14 mouse cellular contexts compared by ENCODE assay signal in the genomic region with DNA sequence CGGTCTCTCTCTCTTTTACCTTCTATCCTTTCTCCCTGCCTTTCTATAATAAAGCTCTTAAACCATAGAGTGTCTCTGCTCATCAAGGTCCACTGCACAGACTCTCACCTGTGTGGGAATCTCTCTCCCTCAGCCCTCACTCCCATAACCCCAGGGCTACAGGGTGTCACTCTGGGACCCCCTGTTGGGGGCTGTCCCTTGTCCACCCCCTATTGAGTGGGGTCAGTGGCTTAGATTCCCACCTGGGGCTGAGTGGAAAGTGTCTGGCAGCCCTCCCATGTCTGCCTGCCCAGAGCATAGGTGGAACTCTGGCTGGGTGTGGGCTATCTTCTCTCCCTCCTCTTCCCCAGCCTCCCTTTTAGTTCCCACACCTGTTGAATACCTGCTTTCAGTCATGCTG. TPM values are rescaled to one million over a fixed set of nuclear protein-coding genes. Genes with fewer than 3 reads are reported as not detected.
A peak's percentile ranks its signal among the peaks of the same experiment; 100 is the strongest.
DNase-seq lines count a peak whose midpoint lies in the region; ATAC-seq and TF ChIP-seq lines count a peak whose summit lies in the region.
"Not testable (repeated sequence)": the region's sequence is repeated elsewhere in the genome, so short reads cannot be mapped to it uniquely, and the experiment has no call there.
"Had no signal": no experiment of that assay in that cellular context is flagged by ENCODE, and none has a peak within 500 bp of the region (broad histone marks: within the 10 kb centered on the region; RNA-seq: fewer than 3 reads in every experiment).

No protein-coding gene starts in this region.

- not testable (repeated sequence) for H3K27me3 ChIP-seq in heart, embryonic 10.5 days (ENCODE audit: insufficient read depth, poor library complexity, severe bottlenecking); limb, embryonic 11.5 days (ENCODE audit: control insufficient read depth, insufficient read depth, low read length); midbrain, embryonic 11.5 days (ENCODE audit: control insufficient read depth, insufficient read depth, low read length); testis, adult 2 months (ENCODE audit: control insufficient read depth, insufficient read depth, low read length)

- not testable (repeated sequence) for ATAC-seq in limb, embryonic 11.5 days (ENCODE audit: insufficient number of reproducible peaks, low FRiP score, low TSS enrichment, low read depth)
- ATAC-seq in midbrain, embryonic 11.5 days (ENCODE audit: low FRiP score): 0 out of 2 replicates have a peak, but pooled peaks have one; percentile 55

- not testable (repeated sequence) for H3K27ac ChIP-seq in heart, embryonic 10.5 days; limb, embryonic 11.5 days (replicated peaks; ENCODE audit: low read depth, low read length); midbrain, embryonic 11.5 days (ENCODE audit: low read depth, low read length); testis, adult 2 months (ENCODE audit: control insufficient read depth, insufficient read depth, low read depth, low read length)

- not testable (repeated sequence) for H3K4me3 ChIP-seq in heart, embryonic 10.5 days; limb, embryonic 11.5 days (ENCODE audit: low read depth, low read length); midbrain, embryonic 11.5 days (ENCODE audit: low read depth, low read length)
- peak overlapping the region; percentile 52 for H3K4me3 ChIP-seq in testis, adult 2 months (ENCODE audit: control insufficient read depth, low read depth, low read length)

- H3K4me2 ChIP-seq in limb, embryonic 11.5 days (ENCODE audit: low read depth, severe bottlenecking); midbrain, embryonic 11.5 days: not testable (repeated sequence)

- not testable (repeated sequence) for H3K36me3 ChIP-seq in heart, embryonic 10.5 days; limb, embryonic 11.5 days (ENCODE audit: control insufficient read depth, insufficient read depth, low read length); midbrain, embryonic 11.5 days (ENCODE audit: control insufficient read depth, insufficient read depth, low read length); testis, adult 2 months (ENCODE audit: control insufficient read depth, insufficient read depth, low read length)

- TF ChIP-seq CTCF in testis, adult 2 months (IDR thresholded peaks at IDR 0.05; ENCODE audit: control insufficient read depth, insufficient read depth, insufficient replicate concordance, low read depth, low read length): not testable (repeated sequence)

- not testable (repeated sequence) for TF ChIP-seq POLR2A in testis, adult 2 months (IDR thresholded peaks at IDR 0.05; ENCODE audit: control insufficient read depth, low read depth, low read length)

- not testable (repeated sequence) for H3K9ac ChIP-seq in limb, embryonic 11.5 days (ENCODE audit: low read length); midbrain, embryonic 11.5 days (ENCODE audit: low read length)

- not testable (repeated sequence) for H3K4me1 ChIP-seq in heart, embryonic 10.5 days; limb, embryonic 11.5 days (ENCODE audit: control insufficient read depth, insufficient read depth, low read length); midbrain, embryonic 11.5 days (ENCODE audit: control insufficient read depth, insufficient read depth, low read length); testis, adult 2 months (ENCODE audit: control insufficient read depth, insufficient read depth, low read length)

- peak; percentile 2 for DNase-seq in CD4-positive helper T cell, adult 2 months (ENCODE audit: low read depth, low spot score)
- DNase-seq in cerebellum, postnatal 4 days (ENCODE audit: low spot score in 2 of 2): peak; percentile 9 to 26
- peak; percentile 76 for DNase-seq in heart, embryonic 10.5 days (ENCODE audit: low spot score)
- DNase-seq in limb, embryonic 11.5 days (ENCODE audit: low spot score): peak; percentile 22
- peak; percentile 73 for DNase-seq in midbrain, embryonic 11.5 days (ENCODE audit: low spot score, missing footprints)
- DNase-seq in urinary bladder, adult 2 months (ENCODE audit: low spot score): peak; percentile 53

- WGBS in heart, embryonic 10.5 days: 82% methylated on average over 1 of the region's 1 CpGs
- 87% methylated on average over 1 of the region's 1 CpGs for WGBS in limb, embryonic 11.5 days
- WGBS in midbrain, embryonic 11.5 days: 91% methylated on average over 1 of the region's 1 CpGs

- H3K9me3 ChIP-seq in heart, embryonic 10.5 days: peaks cover 50% of the 10 kb centered on the region
- H3K9me3 ChIP-seq in limb, embryonic 11.5 days (ENCODE audit: control insufficient read depth, low read length): peaks cover 26% of the 10 kb centered on the region
- peaks cover 34% of the 10 kb centered on the region for H3K9me3 ChIP-seq in midbrain, embryonic 11.5 days (ENCODE audit: control insufficient read depth, low read length)

RNA-seq across cellular contexts. Expression of gene Zfp978, which starts 37.6 kb away (rescaled TPM):
- 0.14 and 0.26 TPM in 2 replicates for polyA plus RNA-seq in heart, embryonic 10.5 days (2016; fragmentation: Nextera tagmentation; extraction: Ambion mirVana)
- polyA plus RNA-seq in limb, embryonic 11.5 days (2014; fragmentation: Nextera tagmentation; extraction: Ambion mirVana): not detected in 2 replicates
- polyA plus RNA-seq in midbrain, embryonic 11.5 days (2014; fragmentation: Nextera tagmentation; extraction: Ambion mirVana): 0.23 and 0.29 TPM in 2 replicates
- polyA plus RNA-seq in testis, adult 2 months (2012; rRNA removed): 0.57 TPM in 1 of 2 replicates, not detected in the other
- not detected in 2 replicates for polyA plus RNA-seq in urinary bladder, adult 2 months (2012; rRNA removed)
- polyA plus RNA-seq: brain, embryonic 14.5 days; embryonic facial prominence, embryonic 14.5 days; forebrain, embryonic 10.5 days; forebrain, embryonic 13.5 days; forebrain, embryonic 16.5 days; G1E; hindbrain, embryonic 12.5 days had no signal

Comparison
In these comparisons a context has a peak if more than half of its experiments do, and no peak if none do; other contexts are left out.
1. DNase-seq: peak in every context shown above with its lines; median percentile 76 in heart, embryonic 10.5 days; 73 in midbrain, embryonic 11.5 days; 53 in urinary bladder, adult 2 months; 22 in limb, embryonic 11.5 days; 18 in cerebellum, postnatal 4 days; 2 in CD4-positive helper T cell, adult 2 months.